Mouse (Mus musculus) ES-Bruce4 (cell line): ENCODE data around the gene Actn4.

Source experiments
- CTCF ChIP-seq: IDR thresholded peaks from one replicate; pipeline ENCODE4 v1.8.1; 2011; ENCODE audit warnings: low read depth, low read length
- EP300 ChIP-seq: IDR thresholded peaks from 2 replicates; pipeline ENCODE4 v1.6.1; 2011; ENCODE audit warnings: low read depth, low read length; ENCODE audit not compliant: insufficient read depth
- POLR2A ChIP-seq: IDR thresholded peaks from one replicate; pipeline ENCODE4 v1.8.1; 2011; ENCODE audit warnings: low read length; ENCODE audit not compliant: insufficient read depth

GRCm38 (mm10) chr7:28951764-28952163, 10.4 kb downstream of the Actn4 start:
- TF ChIP-seq CTCF (no peak), POLR2A (no peak), EP300 (no peak)
